Mouse (Mus musculus) kidney, postnatal 25 days (tissue): ENCODE results near the gene Aip.
"Not testable (repeated sequence)": the region's sequence is repeated elsewhere in the genome, so short reads cannot be mapped to it uniquely, and the experiment has no call there.

Experiments
- DNase-seq, 2 experiments: peaks; one replicate each; pipeline ENCODE4 v3.0.0; 2021; ENCODE audit warnings: mixed read lengths in 2 of 2

Gene Aip

GRCm38 (mm10) chr19:4087090-4087489 is 38.6 kb downstream of the Aip start:
- no peak for DNase-seq

- DNase-seq: peak in 1 of 2 experiments; percentile 32
Measured at GRCm38 (mm10) chr19:4086156-4086555, 39.5 kb downstream of the Aip start.

- peak; percentile 47 to 65 for DNase-seq
Measured at GRCm38 (mm10) chr19:4084984-4085383, 40.7 kb downstream of the Aip start.

- no peak for DNase-seq
Measured at GRCm38 (mm10) chr19:4083826-4084225, 41.8 kb downstream of the Aip start.

GRCm38 (mm10) chr19:4083316-4083715 is 42.3 kb downstream of the Aip start:
- DNase-seq: no peak

GRCm38 (mm10) chr19:4082219-4082965 is 43.3 kb downstream of the Aip start:
- DNase-seq: no peak

GRCm38 (mm10) chr19:4081394-4081793 is 44.3 kb downstream of the Aip start, which contains the start of gene Cabp2:
Cabp2 (plus strand) TSS chr19:4081578.
- no peak for DNase-seq

GRCm38 (mm10) chr19:4080511-4081009 is 45.1 kb downstream of the Aip start:
- peak in 1 of 2 experiments; percentile 28 for DNase-seq

- no peak for DNase-seq
Measured at GRCm38 (mm10) chr19:4079594-4079993, 46.1 kb downstream of the Aip start.

GRCm38 (mm10) chr19:4075531-4075930 is 50.1 kb downstream of the Aip start:
- DNase-seq: peak in 1 of 2 experiments; percentile 48

- peak in 1 of 2 experiments; percentile 18 for DNase-seq
Measured at GRCm38 (mm10) chr19:4072706-4073424, 52.8 kb downstream of the Aip start.

GRCm38 (mm10) chr19:4071406-4071805 is 54.3 kb downstream of the Aip start:
- no peak for DNase-seq

- no peak for DNase-seq
Measured at GRCm38 (mm10) chr19:4070756-4071155, 54.9 kb downstream of the Aip start.

GRCm38 (mm10) chr19:4070311-4070710 is 55.3 kb downstream of the Aip start:
- DNase-seq: no peak

- DNase-seq: no peak
Measured at GRCm38 (mm10) chr19:4068717-4069410, 56.8 kb downstream of the Aip start.

GRCm38 (mm10) chr19:4068242-4068641 is 57.4 kb downstream of the Aip start:
- DNase-seq: not testable (repeated sequence)

- no peak for DNase-seq
Measured at GRCm38 (mm10) chr19:4066877-4067276, 58.8 kb downstream of the Aip start.

GRCm38 (mm10) chr19:4066280-4066679 is 59.4 kb downstream of the Aip start:
- no peak for DNase-seq

GRCm38 (mm10) chr19:4064501-4064900 is 61.2 kb downstream of the Aip start:
- DNase-seq: not testable (repeated sequence)
